In the genomic region with DNA sequence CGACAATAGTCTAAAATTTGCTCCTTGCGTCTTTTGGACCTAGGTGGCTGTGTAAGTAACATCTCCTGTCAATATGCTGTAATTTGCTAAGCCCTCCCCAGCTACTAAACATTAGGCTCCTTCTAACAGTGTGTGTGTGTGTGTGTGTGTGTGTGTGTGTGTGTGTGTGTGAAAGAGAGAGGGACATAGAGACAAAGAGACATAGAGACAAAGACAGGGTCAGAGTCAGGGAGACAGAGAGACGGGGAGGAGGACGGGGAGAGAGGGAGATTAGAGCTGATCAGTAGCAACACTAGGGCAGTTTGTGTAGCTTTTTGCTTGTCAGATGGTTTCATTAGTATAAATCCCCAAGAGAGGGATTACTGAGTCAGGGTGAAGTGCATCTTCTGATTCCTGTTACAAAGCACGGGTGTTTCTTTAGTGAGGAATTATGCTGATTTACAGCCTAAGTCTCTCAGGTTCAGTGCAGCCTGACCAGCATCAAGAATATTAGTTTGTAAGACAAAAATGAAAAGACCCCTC, we compare ENCODE assay signal across 19 mouse cellular contexts.
DNase-seq lines count a peak whose midpoint lies in the region; ATAC-seq and TF ChIP-seq lines count a peak whose summit lies in the region.
"Had no signal": no experiment of that assay in that cellular context is flagged by ENCODE, and none has a peak within 500 bp of the region (broad histone marks: within the 10 kb centered on the region; RNA-seq: fewer than 3 reads in every experiment).

No protein-coding gene starts in this region.

- H3K9me3 ChIP-seq in midbrain, embryonic 11.5 days (ENCODE audit: control insufficient read depth, low read length), result no peaks in the 10 kb centered on the region
- H3K9me3 ChIP-seq in midbrain, embryonic 16.5 days (replicated peaks; ENCODE audit: control insufficient read depth, low read length, poor library complexity, severe bottlenecking), result no peaks in the 10 kb centered on the region
- no peaks in the 10 kb centered on the region for H3K9me3 ChIP-seq in midbrain, embryonic 13.5 days
- H3K9me3 ChIP-seq: embryonic facial prominence, embryonic 12.5 days; embryonic facial prominence, embryonic 15.5 days; hindbrain, embryonic 15.5 days had no signal

- no peak for TF ChIP-seq POLR2A in brain, embryonic 14.5 days (IDR thresholded peaks at IDR 0.05; ENCODE audit: borderline replicate concordance, extremely low read depth, insufficient read depth, insufficient read length, poor library complexity, severe bottlenecking)

- peak; percentile 60 for DNase-seq in heart, adult 11 months
- DNase-seq in heart, postnatal 4 days, result no peak
- peak; percentile 84 for DNase-seq in midbrain, embryonic 11.5 days (ENCODE audit: low spot score, missing footprints)
- peak; percentile 52 for DNase-seq in brain, embryonic 14.5 days (ENCODE audit: low read depth)
- no peak for DNase-seq in kidney, postnatal 36 days
- no peak for DNase-seq in ovary, postnatal 14 days (ENCODE audit: low spot score)
- DNase-seq: adrenal gland, adult 2 months; adrenal gland, postnatal 14 days; cerebellum, adult 11-12 months; forebrain, postnatal 0 days; gastrocnemius, postnatal 36 days had no signal

- H3K27me3 ChIP-seq in midbrain, embryonic 11.5 days (ENCODE audit: control insufficient read depth, insufficient read depth, low read length), result no peaks in the 10 kb centered on the region
- H3K27me3 ChIP-seq in midbrain, embryonic 16.5 days (ENCODE audit: control insufficient read depth, insufficient read depth, low read depth, low read length), result no peaks in the 10 kb centered on the region
- H3K27me3 ChIP-seq in midbrain, embryonic 13.5 days, result no peaks in the 10 kb centered on the region
- H3K27me3 ChIP-seq: embryonic facial prominence, embryonic 12.5 days; embryonic facial prominence, embryonic 15.5 days; hindbrain, embryonic 15.5 days had no signal

- no peak overlapping the region for H3K4me2 ChIP-seq in midbrain, embryonic 11.5 days
- H3K4me2 ChIP-seq in midbrain, embryonic 16.5 days (ENCODE audit: low read length), result no peak overlapping the region
- H3K4me2 ChIP-seq in midbrain, embryonic 13.5 days (replicated peaks), result no peak overlapping the region
- H3K4me2 ChIP-seq: embryonic facial prominence, embryonic 12.5 days; embryonic facial prominence, embryonic 15.5 days; heart, embryonic 11.5 days; hindbrain, embryonic 15.5 days had no signal

- TF ChIP-seq CTCF in brain, embryonic 14.5 days (IDR thresholded peaks at IDR 0.05; ENCODE audit: borderline replicate concordance, extremely low read depth, insufficient read depth, insufficient read length), result no peak

- 52% methylated on average over 5 of the region's 5 CpGs for WGBS in midbrain, embryonic 11.5 days
- WGBS in midbrain, embryonic 16.5 days, result 34% methylated on average over 5 of the region's 5 CpGs
- 40% methylated on average over 5 of the region's 5 CpGs for WGBS in midbrain, embryonic 13.5 days

- no peak overlapping the region for H3K27ac ChIP-seq in midbrain, embryonic 11.5 days (ENCODE audit: low read depth, low read length)
- H3K27ac ChIP-seq in midbrain, embryonic 16.5 days (ENCODE audit: low read length), result no peak overlapping the region
- no peak overlapping the region for H3K27ac ChIP-seq in midbrain, embryonic 13.5 days
- H3K27ac ChIP-seq: embryonic facial prominence, embryonic 12.5 days; embryonic facial prominence, embryonic 15.5 days; hindbrain, embryonic 15.5 days had no signal

- no peak overlapping the region for H3K4me3 ChIP-seq in midbrain, embryonic 11.5 days (ENCODE audit: low read depth, low read length)
- no peak overlapping the region for H3K4me3 ChIP-seq in midbrain, embryonic 16.5 days (ENCODE audit: low read depth, low read length)
- no peak overlapping the region for H3K4me3 ChIP-seq in midbrain, embryonic 13.5 days (replicated peaks)
- H3K4me3 ChIP-seq: embryonic facial prominence, embryonic 12.5 days; embryonic facial prominence, embryonic 15.5 days; hindbrain, embryonic 15.5 days had no signal

- ATAC-seq in midbrain, embryonic 11.5 days (ENCODE audit: low FRiP score), result peak; percentile 44; the same call in 1 of the 2 replicates
- ATAC-seq in midbrain, embryonic 16.5 days, result no peak
- peak; percentile 65 for ATAC-seq in midbrain, embryonic 13.5 days
- ATAC-seq: CD4-positive, CD25-positive, alpha-beta regulatory T cell, adult 4 months; forebrain, embryonic 14.5 days; forebrain, postnatal 0 days had no signal

- H3K4me1 ChIP-seq in midbrain, embryonic 11.5 days (ENCODE audit: control insufficient read depth, insufficient read depth, low read length), result peaks cover 7% of the 10 kb centered on the region; the same call in 1 of the 2 replicates
- H3K4me1 ChIP-seq in midbrain, embryonic 16.5 days (ENCODE audit: control insufficient read depth, insufficient read depth, low read length), result 0 out of 2 replicates have a peak, but pooled peaks cover 7% of the 10 kb centered on the region
- H3K4me1 ChIP-seq in midbrain, embryonic 13.5 days (replicated peaks), result peaks cover 26% of the 10 kb centered on the region

- no peaks in the 10 kb centered on the region for H3K36me3 ChIP-seq in midbrain, embryonic 11.5 days (ENCODE audit: control insufficient read depth, insufficient read depth, low read length)
- no peaks in the 10 kb centered on the region for H3K36me3 ChIP-seq in midbrain, embryonic 16.5 days (ENCODE audit: control insufficient read depth, insufficient read depth, low read length)
- H3K36me3 ChIP-seq in midbrain, embryonic 13.5 days, result no peaks in the 10 kb centered on the region
- H3K36me3 ChIP-seq: embryonic facial prominence, embryonic 12.5 days; embryonic facial prominence, embryonic 15.5 days; hindbrain, embryonic 15.5 days had no signal

- H3K9ac ChIP-seq in midbrain, embryonic 11.5 days (ENCODE audit: low read length), result no peak overlapping the region
- no peak overlapping the region for H3K9ac ChIP-seq in midbrain, embryonic 16.5 days (ENCODE audit: low read depth, low read length)
- no peak overlapping the region for H3K9ac ChIP-seq in midbrain, embryonic 13.5 days (replicated peaks)
- H3K9ac ChIP-seq: embryonic facial prominence, embryonic 12.5 days; embryonic facial prominence, embryonic 15.5 days; forebrain, postnatal 0 days; hindbrain, embryonic 15.5 days had no signal

Comparison
In these comparisons a context has a peak if more than half of its experiments do, and no peak if none do; other contexts are left out.
1. DNase-seq: peak in heart, adult 11 months (single experiment), midbrain, embryonic 11.5 days (single experiment) and brain, embryonic 14.5 days (single experiment); none in heart, postnatal 4 days (single experiment), kidney, postnatal 36 days (0 of 2) and ovary, postnatal 14 days (single experiment).